Mouse (Mus musculus) gastrocnemius, postnatal 10 days (tissue): Measurements from ENCODE around the gene Klhdc8b. TPM values are rescaled to one million over a fixed set of nuclear protein-coding genes. Genes with fewer than 3 reads are reported as not detected.

Source experiments
- total RNA-seq, 2 experiments: library from RNA; stranded (reverse); gene quantifications; 2 replicates each; pipeline ENCODE4 v1.2.3; 2021

Klhdc8b gene
- total RNA-seq, 2 experiments from 2014 or later, result 8.0 to 8.8 TPM

Other genes starting within 250 kb of the Klhdc8b start
- gene Dag1, start 197.6 kb downstream of the Klhdc8b start, total RNA-seq, result 100 to 1,000 TPM; 286 to 307 TPM
- gene Nicn1, start 171.2 kb downstream of the Klhdc8b start, total RNA-seq, result 10 to 100 TPM in 1 of 2 experiments, 1 to 10 TPM in 1; 9.2 to 12.8 TPM
- gene Amt, start 164.7 kb downstream of the Klhdc8b start, total RNA-seq, result 1 to 10 TPM in 1 of 2 experiments, under 1 TPM in 1; 0.82 to 2.4 TPM
- gene Rhoa, start 155.5 kb downstream of the Klhdc8b start, total RNA-seq, result 100 to 1,000 TPM; 211 to 226 TPM
- gene Tcta, start 155.4 kb downstream of the Klhdc8b start, total RNA-seq, result 10 to 100 TPM; 21.7 to 25.0 TPM
- gene Gpx1, start 122.7 kb downstream of the Klhdc8b start, total RNA-seq, result 100 to 1,000 TPM in 1 of 2 experiments, 10 to 100 TPM in 1; 97.1 to 117 TPM
- gene Usp4, start 113.7 kb downstream of the Klhdc8b start, total RNA-seq, result 10 to 100 TPM; 63.4 to 71.6 TPM
- under 1 TPM; 0.59 to 0.72 TPM for gene 1700102P08Rik, start 68.8 kb downstream of the Klhdc8b start, total RNA-seq
- gene Ccdc36, start 33.1 kb downstream of the Klhdc8b start, total RNA-seq, result under 1 TPM; 0.14 TPM
- not detected for gene BC048562, start 25.1 kb downstream of the Klhdc8b start, total RNA-seq
- gene Ccdc71, start 1.1 kb downstream of the Klhdc8b start, total RNA-seq, result 10 to 100 TPM; 20.9 to 21.2 TPM
- gene Lamb2, start 18.2 kb upstream of the Klhdc8b start, total RNA-seq, result 100 to 1,000 TPM; 156 to 169 TPM
- 100 to 1,000 TPM in 1 of 2 experiments, 10 to 100 TPM in 1; 91.5 to 109 TPM for gene Usp19, start 29.0 kb upstream of the Klhdc8b start, total RNA-seq
- gene Qars, start 46.1 kb upstream of the Klhdc8b start, total RNA-seq, result 10 to 100 TPM; 77.2 to 78.3 TPM
- gene Qrich1, start 55.2 kb upstream of the Klhdc8b start, total RNA-seq, result 10 to 100 TPM; 67.6 to 81.9 TPM
- gene Impdh2, start 98.7 kb upstream of the Klhdc8b start, total RNA-seq, result 10 to 100 TPM; 57.2 to 76.4 TPM
- gene Ndufaf3, start 105.9 kb upstream of the Klhdc8b start, total RNA-seq, result 10 to 100 TPM; 35.3 to 35.4 TPM
- 10 to 100 TPM in 1 of 2 experiments, 1 to 10 TPM in 1; 6.6 to 11.5 TPM for gene Dalrd3, start 108.3 kb upstream of the Klhdc8b start, total RNA-seq
- 10 to 100 TPM; 12.4 to 17.3 TPM for gene Wdr6, start 117.2 kb upstream of the Klhdc8b start, total RNA-seq
- 1 to 10 TPM; 4.8 to 6.6 TPM for gene P4htm, start 136.1 kb upstream of the Klhdc8b start, total RNA-seq
- 10 to 100 TPM; 62.5 to 67.0 TPM for gene Arih2, start 187.8 kb upstream of the Klhdc8b start, total RNA-seq
- gene Slc25a20, start 200.5 kb upstream of the Klhdc8b start, total RNA-seq, result 10 to 100 TPM; 63.7 to 69.4 TPM
- 100 to 1,000 TPM; 113 TPM for gene Prkar2a, start 227.7 kb upstream of the Klhdc8b start, total RNA-seq